Mouse (Mus musculus): ENCODE data around the gene Dnaic1. TPM values are rescaled to one million over a fixed set of nuclear protein-coding genes. Genes with fewer than 3 reads are reported as not detected.

The Dnaic1 gene
- polyA plus RNA-seq, 1 experiment from 2014 or later = 1.2 TPM

- ATAC-seq (replicated peaks; ENCODE audit: insufficient number of reproducible peaks, low FRiP score, low TSS enrichment) = no peak
- Histone ChIP-seq H3K36me3 (ENCODE audit: control insufficient read depth, insufficient read depth, low read length) (no peaks in the 10 kb centered on the region), H3K4me3 (ENCODE audit: low read depth, low read length) (no peak overlapping the region), H3K27me3 (ENCODE audit: control insufficient read depth, insufficient read depth, low read length) (peaks cover 17% of the 10 kb centered on the region), H3K4me1 (ENCODE audit: control insufficient read depth, insufficient read depth, low read length) (peaks cover 3% of the 10 kb centered on the region; the same call in 1 of the 2 replicates), H3K27ac (ENCODE audit: low read depth, low read length) (no peak overlapping the region), H3K9ac (ENCODE audit: low read depth, low read length) (no peak overlapping the region), H3K4me2 (no peak overlapping the region), H3K9me3 (replicated peaks; ENCODE audit: control insufficient read depth, low read length) (no peaks in the 10 kb centered on the region)
- 87% methylated on average over 6 of the region's 6 CpGs for WGBS (ENCODE audit: insufficient replicate concordance)
Measured at GRCm38 (mm10) chr4:41641199-41641822, 71.7 kb downstream of the Dnaic1 start.

- no peak overlapping the region for H3K4me3 ChIP-seq (ENCODE audit: low read depth, low read length)
- no peak for ATAC-seq (replicated peaks; ENCODE audit: insufficient number of reproducible peaks, low FRiP score, low TSS enrichment)
- no peaks in the 10 kb centered on the region for H3K4me1 ChIP-seq (ENCODE audit: control insufficient read depth, insufficient read depth, low read length)
- no peaks in the 10 kb centered on the region for H3K27me3 ChIP-seq (ENCODE audit: control insufficient read depth, insufficient read depth, low read length)
- no peak overlapping the region for H3K9ac ChIP-seq (ENCODE audit: low read depth, low read length)
- no peak overlapping the region for H3K27ac ChIP-seq (ENCODE audit: low read depth, low read length)
- H3K4me2 ChIP-seq = no peak overlapping the region
- no peaks in the 10 kb centered on the region for H3K36me3 ChIP-seq (ENCODE audit: control insufficient read depth, insufficient read depth, low read length)
- 24% methylated on average over 5 of the region's 5 CpGs for WGBS (ENCODE audit: insufficient replicate concordance)
- no peaks in the 10 kb centered on the region for H3K9me3 ChIP-seq (replicated peaks; ENCODE audit: control insufficient read depth, low read length)
Measured at GRCm38 (mm10) chr4:41645488-41645887, 75.9 kb downstream of the Dnaic1 start.

- Histone ChIP-seq H3K4me3 (ENCODE audit: low read depth, low read length) (no peak overlapping the region), H3K27me3 (ENCODE audit: control insufficient read depth, insufficient read depth, low read length) (no peaks in the 10 kb centered on the region), H3K9me3 (replicated peaks; ENCODE audit: control insufficient read depth, low read length) (no peaks in the 10 kb centered on the region), H3K4me2 (no peak overlapping the region), H3K27ac (ENCODE audit: low read depth, low read length) (no peak overlapping the region), H3K9ac (ENCODE audit: low read depth, low read length) (no peak overlapping the region), H3K36me3 (ENCODE audit: control insufficient read depth, insufficient read depth, low read length) (no peaks in the 10 kb centered on the region), H3K4me1 (ENCODE audit: control insufficient read depth, insufficient read depth, low read length) (no peaks in the 10 kb centered on the region)
- ATAC-seq (replicated peaks; ENCODE audit: insufficient number of reproducible peaks, low FRiP score, low TSS enrichment) = no peak
- WGBS (ENCODE audit: insufficient replicate concordance) = 63% methylated on average over 4 of the region's 4 CpGs
Measured at GRCm38 (mm10) chr4:41648157-41648556, 78.6 kb downstream of the Dnaic1 start.

GRCm38 (mm10) chr4:41648627-41649026 lies 79.1 kb downstream of the Dnaic1 start:
- Histone ChIP-seq H3K4me1 (ENCODE audit: control insufficient read depth, insufficient read depth, low read length) (no peaks in the 10 kb centered on the region), H3K27ac (ENCODE audit: low read depth, low read length) (no peak overlapping the region), H3K9me3 (replicated peaks; ENCODE audit: control insufficient read depth, low read length) (no peaks in the 10 kb centered on the region)

GRCm38 (mm10) chr4:41653296-41653695 lies 83.7 kb downstream of the Dnaic1 start:
- no peak overlapping the region for H3K27ac ChIP-seq (ENCODE audit: low read depth, low read length)
- no peak overlapping the region for H3K4me2 ChIP-seq
- H3K9me3 ChIP-seq (replicated peaks; ENCODE audit: control insufficient read depth, low read length) = no peaks in the 10 kb centered on the region
- H3K36me3 ChIP-seq (ENCODE audit: control insufficient read depth, insufficient read depth, low read length) = no peaks in the 10 kb centered on the region
- ATAC-seq (replicated peaks; ENCODE audit: insufficient number of reproducible peaks, low FRiP score, low TSS enrichment) = no peak
- 46% methylated on average over 6 of the region's 6 CpGs for WGBS (ENCODE audit: insufficient replicate concordance)
- no peak overlapping the region for H3K4me3 ChIP-seq (ENCODE audit: low read depth, low read length)
- peaks cover 9% of the 10 kb centered on the region; the same call in 1 of the 2 replicates for H3K27me3 ChIP-seq (ENCODE audit: control insufficient read depth, insufficient read depth, low read length)
- no peak overlapping the region for H3K9ac ChIP-seq (ENCODE audit: low read depth, low read length)
- peaks cover 1% of the 10 kb centered on the region; the same call in 1 of the 2 replicates for H3K4me1 ChIP-seq (ENCODE audit: control insufficient read depth, insufficient read depth, low read length)

More at GRCm38 (mm10) chr4:41648627-41649026, 79.1 kb downstream of the Dnaic1 start:
- ATAC-seq (replicated peaks; ENCODE audit: insufficient number of reproducible peaks, low FRiP score, low TSS enrichment) = no peak
- no peak overlapping the region for H3K9ac ChIP-seq (ENCODE audit: low read depth, low read length)
- 57% methylated on average over 7 of the region's 7 CpGs for WGBS (ENCODE audit: insufficient replicate concordance)
- H3K36me3 ChIP-seq (ENCODE audit: control insufficient read depth, insufficient read depth, low read length) = no peaks in the 10 kb centered on the region
- H3K4me3 ChIP-seq (ENCODE audit: low read depth, low read length) = no peak overlapping the region
- H3K4me2 ChIP-seq = no peak overlapping the region
- H3K27me3 ChIP-seq (ENCODE audit: control insufficient read depth, insufficient read depth, low read length) = no peaks in the 10 kb centered on the region

- no peak for ATAC-seq (replicated peaks; ENCODE audit: insufficient number of reproducible peaks, low FRiP score, low TSS enrichment)
- Histone ChIP-seq H3K4me3 (ENCODE audit: low read depth, low read length) (no peak overlapping the region), H3K36me3 (ENCODE audit: control insufficient read depth, insufficient read depth, low read length) (no peaks in the 10 kb centered on the region), H3K27ac (ENCODE audit: low read depth, low read length) (no peak overlapping the region), H3K9ac (ENCODE audit: low read depth, low read length) (no peak overlapping the region), H3K9me3 (replicated peaks; ENCODE audit: control insufficient read depth, low read length) (no peaks in the 10 kb centered on the region), H3K4me1 (ENCODE audit: control insufficient read depth, insufficient read depth, low read length) (peaks cover 6% of the 10 kb centered on the region; the same call in 1 of the 2 replicates), H3K27me3 (ENCODE audit: control insufficient read depth, insufficient read depth, low read length) (peaks cover 9% of the 10 kb centered on the region), H3K4me2 (no peak overlapping the region)
- WGBS (ENCODE audit: insufficient replicate concordance) = 52% methylated on average over 6 of the region's 6 CpGs
Measured at GRCm38 (mm10) chr4:41653730-41654129, 84.2 kb downstream of the Dnaic1 start.

- ATAC-seq (replicated peaks; ENCODE audit: insufficient number of reproducible peaks, low FRiP score, low TSS enrichment) = no peak
- Histone ChIP-seq H3K36me3 (ENCODE audit: control insufficient read depth, insufficient read depth, low read length) (no peaks in the 10 kb centered on the region), H3K4me2 (no peak overlapping the region), H3K4me1 (ENCODE audit: control insufficient read depth, insufficient read depth, low read length) (peaks cover 10% of the 10 kb centered on the region; the same call in 1 of the 2 replicates), H3K27me3 (ENCODE audit: control insufficient read depth, insufficient read depth, low read length) (peaks cover 13% of the 10 kb centered on the region), H3K4me3 (ENCODE audit: low read depth, low read length) (no peak overlapping the region), H3K27ac (ENCODE audit: low read depth, low read length) (no peak overlapping the region), H3K9me3 (replicated peaks; ENCODE audit: control insufficient read depth, low read length) (no peaks in the 10 kb centered on the region), H3K9ac (ENCODE audit: low read depth, low read length) (no peak overlapping the region)
- WGBS (ENCODE audit: insufficient replicate concordance) = 13% methylated on average over 7 of the region's 7 CpGs
Measured at GRCm38 (mm10) chr4:41654217-41654616, 84.6 kb downstream of the Dnaic1 start.

GRCm38 (mm10) chr4:41655525-41655924 lies 86.0 kb downstream of the Dnaic1 start:
- Histone ChIP-seq H3K9me3 (replicated peaks; ENCODE audit: control insufficient read depth, low read length) (no peaks in the 10 kb centered on the region), H3K4me3 (ENCODE audit: low read depth, low read length) (no peak overlapping the region), H3K36me3 (ENCODE audit: control insufficient read depth, insufficient read depth, low read length) (no peaks in the 10 kb centered on the region), H3K4me1 (ENCODE audit: control insufficient read depth, insufficient read depth, low read length) (peaks cover 18% of the 10 kb centered on the region; the same call in 1 of the 2 replicates), H3K4me2 (no peak overlapping the region), H3K27ac (ENCODE audit: low read depth, low read length) (no peak overlapping the region), H3K9ac (ENCODE audit: low read depth, low read length) (no peak overlapping the region), H3K27me3 (ENCODE audit: control insufficient read depth, insufficient read depth, low read length) (peaks cover 18% of the 10 kb centered on the region)
- 84% methylated on average over 2 of the region's 2 CpGs for WGBS (ENCODE audit: insufficient replicate concordance)
- ATAC-seq (replicated peaks; ENCODE audit: insufficient number of reproducible peaks, low FRiP score, low TSS enrichment) = no peak

Data from heart, embryonic 11.5 days (tissue).